ENCODE assay signal across 8 mouse cellular contexts in the genomic region with DNA sequence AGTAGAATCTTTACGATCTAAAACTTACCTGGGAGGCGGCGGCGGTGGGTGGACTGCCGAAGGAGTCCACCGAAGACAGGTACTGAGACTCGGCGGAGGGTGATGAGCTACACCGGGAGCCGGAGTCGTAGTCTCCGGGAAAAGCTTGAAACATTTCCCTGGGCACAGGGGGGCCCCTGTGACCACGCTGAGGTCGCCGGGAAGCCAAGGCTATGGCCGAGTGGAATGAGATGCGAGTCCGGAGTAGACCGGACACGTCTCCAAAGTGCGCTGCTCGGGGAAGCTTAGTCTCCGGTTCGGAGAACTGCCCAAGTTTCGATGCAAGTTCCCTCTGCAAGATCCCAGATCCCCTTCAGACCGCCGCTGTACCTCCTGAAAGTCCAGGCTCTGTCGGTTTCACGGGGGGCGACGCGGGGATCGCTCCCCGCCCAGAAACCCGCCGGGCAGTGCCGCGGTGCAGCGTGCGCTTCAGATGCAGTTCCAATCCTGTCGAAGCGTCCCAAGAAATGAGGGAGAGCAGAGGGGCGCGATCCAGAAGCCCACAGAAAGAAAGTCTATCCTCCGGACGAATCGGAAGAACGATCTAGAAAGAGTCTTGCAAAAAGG. TPM values are rescaled to one million over a fixed set of nuclear protein-coding genes. Genes with fewer than 3 reads are reported as not detected.
DNase-seq lines count a peak whose midpoint lies in the region; ATAC-seq and TF ChIP-seq lines count a peak whose summit lies in the region.

No protein-coding gene starts in this region.

- no peak overlapping the region; the same call in 1 of the 2 replicates for H3K27ac ChIP-seq in lung, embryonic 16.5 days (ENCODE audit: low read length)
- no peak overlapping the region for H3K27ac ChIP-seq in embryonic fibroblast, embryonic 13.5 days (ENCODE audit: insufficient read depth, low read length)
- H3K27ac ChIP-seq in intestine, embryonic 14.5 days (ENCODE audit: low read depth) = peak overlapping the region; percentile 47
- H3K27ac ChIP-seq in neural tube, embryonic 11.5 days (ENCODE audit: low read depth, low read length) = no peak overlapping the region

- H3K27me3 ChIP-seq in lung, embryonic 16.5 days (ENCODE audit: control insufficient read depth, insufficient read depth, low read depth, low read length) = peaks cover 29% of the 10 kb centered on the region
- peaks cover 35% of the 10 kb centered on the region for H3K27me3 ChIP-seq in intestine, embryonic 14.5 days (replicated peaks; ENCODE audit: control insufficient read depth, insufficient read depth, low read length)
- H3K27me3 ChIP-seq in neural tube, embryonic 11.5 days (ENCODE audit: control insufficient read depth, insufficient read depth, low read length) = peaks cover 34% of the 10 kb centered on the region

- peak overlapping the region; percentile 65 for H3K4me3 ChIP-seq in lung, embryonic 16.5 days (ENCODE audit: low read length)
- peak overlapping the region; percentile 85 for H3K4me3 ChIP-seq in embryonic fibroblast, embryonic 13.5 days (ENCODE audit: insufficient read depth, low read length)
- peak overlapping the region; percentile 55 for H3K4me3 ChIP-seq in intestine, embryonic 14.5 days (ENCODE audit: low read depth, low read length)
- peak overlapping the region; percentile 57 for H3K4me3 ChIP-seq in neural tube, embryonic 11.5 days (ENCODE audit: low read depth, low read length)

- peak overlapping the region; percentile 64 for H3K9ac ChIP-seq in lung, embryonic 16.5 days (ENCODE audit: low read length)
- peak overlapping the region; percentile 41 for H3K9ac ChIP-seq in intestine, embryonic 14.5 days (ENCODE audit: low read length)
- peak overlapping the region; percentile 11; the same call in 1 of the 2 replicates for H3K9ac ChIP-seq in neural tube, embryonic 11.5 days (ENCODE audit: low read length)

- no peak for DNase-seq in lung, postnatal 4 days
- DNase-seq in intestine, embryonic 14.5 days (ENCODE audit: low spot score) = peak; percentile 69
- DNase-seq in neural tube, embryonic 11.5 days (ENCODE audit: low spot score) = no peak
- DNase-seq in adipocyte (ENCODE audit: low spot score) = no peak
- DNase-seq in c-Kit-positive CD71-positive TER-119-positive erythroid progenitor cells, embryonic 14.5 days (ENCODE audit: low spot score) = no peak
- DNase-seq in lung, postnatal 10 days = no peak

- peak overlapping the region; percentile 100 for H3K4me2 ChIP-seq in lung, embryonic 16.5 days (ENCODE audit: low read depth, low read length)
- H3K4me2 ChIP-seq in intestine, embryonic 14.5 days (ENCODE audit: low read length) = peak overlapping the region; percentile 100
- H3K4me2 ChIP-seq in neural tube, embryonic 11.5 days (ENCODE audit: low read depth) = peak overlapping the region; percentile 95

- no peak for TF ChIP-seq CTCF in embryonic fibroblast, embryonic 13.5 days (IDR thresholded peaks at IDR 0.05; ENCODE audit: borderline replicate concordance, insufficient read depth, low read length)

- no peak for TF ChIP-seq POLR2A in embryonic fibroblast, embryonic 13.5 days (IDR thresholded peaks at IDR 0.05; ENCODE audit: low read depth, low read length)

- no peaks in the 10 kb centered on the region for H3K9me3 ChIP-seq in lung, embryonic 16.5 days (ENCODE audit: control insufficient read depth, low read length)
- H3K9me3 ChIP-seq in intestine, embryonic 14.5 days (ENCODE audit: control insufficient read depth, low read length) = peaks cover 5% of the 10 kb centered on the region; the same call in 1 of the 2 replicates
- H3K9me3 ChIP-seq in neural tube, embryonic 11.5 days (ENCODE audit: control insufficient read depth, low read length) = no peaks in the 10 kb centered on the region

- no peak for ATAC-seq in lung, embryonic 16.5 days (ENCODE audit: low read depth)
- no peak for ATAC-seq in intestine, embryonic 14.5 days (replicated peaks; ENCODE audit: low FRiP score, low TSS enrichment, low read depth)
- no peak for ATAC-seq in neural tube, embryonic 11.5 days (ENCODE audit: insufficient read depth, low FRiP score, low TSS enrichment)

- peaks cover 22% of the 10 kb centered on the region for H3K4me1 ChIP-seq in lung, embryonic 16.5 days (replicated peaks; ENCODE audit: control insufficient read depth, insufficient read depth, low read length)
- H3K4me1 ChIP-seq in embryonic fibroblast, embryonic 13.5 days (ENCODE audit: control insufficient read depth, insufficient read depth, low read length) = no peaks in the 10 kb centered on the region
- H3K4me1 ChIP-seq in intestine, embryonic 14.5 days (replicated peaks; ENCODE audit: control insufficient read depth, insufficient read depth, low read length) = peaks cover 24% of the 10 kb centered on the region
- H3K4me1 ChIP-seq in neural tube, embryonic 11.5 days (ENCODE audit: control insufficient read depth, insufficient read depth, low read length) = peaks cover 16% of the 10 kb centered on the region

- under 1% methylated on average over 48 of the region's 48 CpGs for WGBS in lung, embryonic 16.5 days
- under 1% methylated on average over 48 of the region's 48 CpGs for WGBS in intestine, embryonic 14.5 days
- 1% methylated on average over 48 of the region's 48 CpGs for WGBS in neural tube, embryonic 11.5 days

- H3K36me3 ChIP-seq in lung, embryonic 16.5 days (ENCODE audit: control insufficient read depth, insufficient read depth, low read length) = no peaks in the 10 kb centered on the region
- no peaks in the 10 kb centered on the region for H3K36me3 ChIP-seq in intestine, embryonic 14.5 days (ENCODE audit: control insufficient read depth, insufficient read depth, low read length)
- no peaks in the 10 kb centered on the region for H3K36me3 ChIP-seq in neural tube, embryonic 11.5 days (ENCODE audit: control insufficient read depth, insufficient read depth, low read length)

RNA-seq across cellular contexts. Expression of a gene that starts 0.5 kb away (rescaled TPM):
- 0.20 and 0.31 TPM in 2 replicates for polyA plus RNA-seq in lung, embryonic 16.5 days (2015; fragmentation: Nextera tagmentation; extraction: Ambion mirVana)
- 2.1 and 2.7 TPM in 2 replicates for polyA plus RNA-seq in embryonic fibroblast, embryonic 13.5 days (2011; ENCODE audit: insufficient read length, low read depth, missing spikeins)
- 0.08 and 0.49 TPM in 2 replicates for polyA plus RNA-seq in intestine, embryonic 14.5 days (2014; fragmentation: Nextera tagmentation; extraction: Ambion mirVana)
- polyA plus RNA-seq in neural tube, embryonic 11.5 days (2014; fragmentation: Nextera tagmentation; extraction: Ambion mirVana) = 0.07 TPM in 1 of 2 replicates, not detected in the other

RNA-seq across cellular contexts. Expression of a gene that starts 27.0 kb away (rescaled TPM):
- polyA plus RNA-seq in lung, embryonic 16.5 days (2015; fragmentation: Nextera tagmentation; extraction: Ambion mirVana) = 13.8 and 17.5 TPM in 2 replicates
- polyA plus RNA-seq in embryonic fibroblast, embryonic 13.5 days (2011; ENCODE audit: insufficient read length, low read depth, missing spikeins) = 6.8 and 7.8 TPM in 2 replicates
- 12.2 and 14.3 TPM in 2 replicates for polyA plus RNA-seq in intestine, embryonic 14.5 days (2014; fragmentation: Nextera tagmentation; extraction: Ambion mirVana)
- polyA plus RNA-seq in neural tube, embryonic 11.5 days (2014; fragmentation: Nextera tagmentation; extraction: Ambion mirVana) = 58.2 and 60.2 TPM in 2 replicates

RNA-seq across cellular contexts. Expression of a gene that starts 29.5 kb away (rescaled TPM):
- polyA plus RNA-seq in lung, embryonic 16.5 days (2015; fragmentation: Nextera tagmentation; extraction: Ambion mirVana) = not detected in 2 replicates
- not detected in 2 replicates for polyA plus RNA-seq in embryonic fibroblast, embryonic 13.5 days (2011; ENCODE audit: insufficient read length, low read depth, missing spikeins)
- polyA plus RNA-seq in intestine, embryonic 14.5 days (2014; fragmentation: Nextera tagmentation; extraction: Ambion mirVana) = 0.14 and 0.31 TPM in 2 replicates
- not detected in 2 replicates for polyA plus RNA-seq in neural tube, embryonic 11.5 days (2014; fragmentation: Nextera tagmentation; extraction: Ambion mirVana)

RNA-seq across cellular contexts. Expression of a gene that starts 35.2 kb away (rescaled TPM):
- polyA plus RNA-seq in lung, embryonic 16.5 days (2015; fragmentation: Nextera tagmentation; extraction: Ambion mirVana) = 79.9 and 82.5 TPM in 2 replicates
- polyA plus RNA-seq in embryonic fibroblast, embryonic 13.5 days (2011; ENCODE audit: insufficient read length, low read depth, missing spikeins) = 44.9 and 52.2 TPM in 2 replicates
- 71.8 and 82.9 TPM in 2 replicates for polyA plus RNA-seq in intestine, embryonic 14.5 days (2014; fragmentation: Nextera tagmentation; extraction: Ambion mirVana)
- 91.8 and 93.3 TPM in 2 replicates for polyA plus RNA-seq in neural tube, embryonic 11.5 days (2014; fragmentation: Nextera tagmentation; extraction: Ambion mirVana)

RNA-seq across cellular contexts. Expression of a gene that starts 37.8 kb away (rescaled TPM):
- polyA plus RNA-seq in lung, embryonic 16.5 days (2015; fragmentation: Nextera tagmentation; extraction: Ambion mirVana) = 103 and 105 TPM in 2 replicates
- 161 and 186 TPM in 2 replicates for polyA plus RNA-seq in embryonic fibroblast, embryonic 13.5 days (2011; ENCODE audit: insufficient read length, low read depth, missing spikeins)
- polyA plus RNA-seq in intestine, embryonic 14.5 days (2014; fragmentation: Nextera tagmentation; extraction: Ambion mirVana) = 78.5 and 79.2 TPM in 2 replicates
- 54.6 and 57.6 TPM in 2 replicates for polyA plus RNA-seq in neural tube, embryonic 11.5 days (2014; fragmentation: Nextera tagmentation; extraction: Ambion mirVana)

Comparison
In these comparisons a context has a peak if more than half of its experiments do, and no peak if none do; other contexts are left out.
1. H3K9ac ChIP-seq: peak in every context shown above with its lines; median percentile 64 in lung, embryonic 16.5 days; 41 in intestine, embryonic 14.5 days; 11 in neural tube, embryonic 11.5 days.